Mouse (Mus musculus) left cerebral cortex, postnatal 4 days (tissue): Measurements from ENCODE around the gene Zc3h14. TPM values are rescaled to one million over a fixed set of nuclear protein-coding genes. Genes with fewer than 3 reads are reported as not detected.

Experiments
- DNase-seq: peaks from one replicate; pipeline ENCODE4 v3.0.0-alpha.2; 2022
- intact Hi-C: fragments of 180-260 bp; cut with DNase I; formaldehyde crosslinking; loops from one replicate; pipeline ENCODE4 v1.15.1; 2025
- total RNA-seq, 2 experiments: library from RNA; stranded (reverse); gene quantifications; 2 replicates each; pipeline ENCODE4 v1.2.3; 2021

Gene Zc3h14
- total RNA-seq, 2 experiments from 2014 or later = 122 to 123 TPM

DNA sequence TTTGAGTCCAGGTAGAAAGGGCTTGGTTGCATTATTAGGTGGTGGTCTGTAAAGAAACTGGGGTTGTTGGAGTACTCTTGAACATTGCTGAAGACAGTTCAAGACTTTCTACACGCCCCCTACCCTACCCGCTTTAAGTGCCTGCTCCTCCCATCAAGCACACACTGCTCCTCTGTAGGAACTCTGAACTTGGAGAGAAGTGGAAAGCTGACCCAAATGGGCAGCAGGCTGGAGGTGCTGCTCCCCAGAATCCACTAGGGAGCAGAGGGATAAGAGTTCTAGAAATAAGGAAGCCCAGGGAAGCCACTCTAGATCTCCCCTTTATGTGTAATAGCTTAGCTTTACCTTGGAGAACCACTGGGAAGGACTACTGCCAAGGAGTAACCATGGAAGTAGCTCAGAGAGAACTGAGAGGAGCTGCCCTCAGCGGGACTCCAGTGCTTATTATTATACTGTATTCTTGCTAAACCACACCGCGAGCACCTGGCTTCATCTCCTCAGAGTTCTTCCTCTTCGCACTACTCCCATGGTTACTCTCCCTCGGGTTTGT, 8.9 kb upstream of the Zc3h14 start:
- no peak for DNase-seq
- intact Hi-C loops = no loop called here

DNA sequence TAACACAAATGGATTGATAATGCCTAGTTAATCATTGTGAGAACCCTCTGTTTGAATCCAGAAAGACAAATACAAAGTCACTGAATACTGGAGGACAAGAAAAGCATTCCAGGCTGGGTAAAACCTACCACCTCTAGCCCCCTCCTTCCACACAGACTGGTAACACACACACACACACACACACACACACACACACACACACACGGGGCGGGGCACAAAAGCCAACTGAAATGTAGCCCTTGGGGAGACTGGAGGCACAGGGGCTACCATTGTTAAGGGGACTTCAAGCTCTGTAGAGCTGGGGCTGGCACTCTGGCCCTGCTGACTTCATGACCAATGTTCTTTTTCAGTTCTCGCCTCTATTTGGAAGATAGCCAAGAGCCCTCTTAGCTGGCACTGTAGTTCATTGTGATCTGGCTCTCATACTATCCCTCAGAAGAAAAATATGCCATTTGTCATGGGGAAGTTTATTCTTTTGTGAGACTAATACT, 5.7 kb upstream of the Zc3h14 start:
- intact Hi-C loops = no loop called here
- DNase-seq = peak; percentile 26

DNA sequence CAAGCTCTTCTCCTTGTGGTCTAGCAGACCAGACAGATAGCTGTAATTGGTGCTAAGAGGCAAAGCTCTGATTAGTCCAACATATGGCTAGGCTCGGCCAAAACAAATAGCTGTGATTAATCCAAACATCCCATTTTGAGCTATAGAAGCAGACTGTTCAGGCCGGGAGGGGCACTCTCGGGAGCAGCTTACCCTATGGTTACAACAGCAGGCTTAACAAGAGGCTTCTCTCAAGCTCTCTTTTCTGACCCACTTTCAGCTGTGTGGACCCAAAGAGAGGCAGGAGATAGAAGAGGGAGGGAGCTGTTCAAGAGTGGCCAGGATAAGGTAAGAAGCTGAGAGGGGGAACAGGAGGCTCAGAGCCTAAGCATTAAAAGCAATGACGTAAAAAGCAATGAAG, 1.1 kb upstream of the Zc3h14 start:
- intact Hi-C loops = loop anchor here (5.0 kb wide), 1 partner anchor 73 kb away; no protein-coding TSS in a partner anchor

DNA sequence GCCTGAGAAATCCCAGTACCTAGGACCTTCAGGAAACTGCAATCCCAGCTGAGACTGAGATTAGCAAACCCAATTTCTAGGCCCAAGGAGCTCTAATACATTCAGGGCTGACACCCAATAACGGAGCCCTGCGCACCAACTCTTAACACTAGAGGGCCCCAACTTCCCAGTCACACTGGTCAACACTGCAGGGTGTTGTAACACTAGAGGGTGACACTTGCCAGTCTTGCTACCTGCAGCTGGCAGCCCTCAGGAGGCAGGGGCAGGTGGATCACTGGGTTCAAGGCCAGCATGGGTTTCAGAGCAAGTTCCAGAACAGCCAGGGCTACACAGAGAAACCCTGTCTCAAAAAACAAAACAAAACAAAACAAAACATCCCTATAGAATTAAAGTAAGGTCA, 633 bp upstream of the Zc3h14 start:
- peak; percentile 31 for DNase-seq
- intact Hi-C loops = loop anchor here (5.0 kb wide), 1 partner anchor 74 kb away; no protein-coding TSS in a partner anchor

More for the DNA sequence above, 1.1 kb upstream of the Zc3h14 start:
- no peak for DNase-seq

DNA sequence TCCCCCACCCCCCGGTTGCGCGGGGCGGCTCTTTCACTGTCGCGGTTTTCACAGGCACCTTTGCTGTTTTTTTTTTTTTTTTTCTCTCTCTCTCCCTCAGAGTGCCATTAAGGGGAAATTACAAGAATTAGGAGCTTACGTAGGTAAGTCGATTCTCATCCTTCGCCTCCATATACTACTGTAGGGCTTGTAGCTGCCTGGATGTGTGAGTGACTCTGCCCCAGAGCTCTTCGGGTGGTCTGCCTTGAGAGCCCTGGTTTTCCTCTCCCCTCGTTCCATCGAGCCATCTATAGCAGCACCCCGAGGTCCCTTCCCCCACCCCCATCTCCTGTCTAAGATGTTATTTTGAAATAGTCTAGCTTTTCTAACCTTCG, 603 bp downstream of the Zc3h14 start:
- intact Hi-C loops = loop anchor here (5.0 kb wide), 1 partner anchor 75 kb away; no protein-coding TSS in a partner anchor
- DNase-seq = no peak

DNA sequence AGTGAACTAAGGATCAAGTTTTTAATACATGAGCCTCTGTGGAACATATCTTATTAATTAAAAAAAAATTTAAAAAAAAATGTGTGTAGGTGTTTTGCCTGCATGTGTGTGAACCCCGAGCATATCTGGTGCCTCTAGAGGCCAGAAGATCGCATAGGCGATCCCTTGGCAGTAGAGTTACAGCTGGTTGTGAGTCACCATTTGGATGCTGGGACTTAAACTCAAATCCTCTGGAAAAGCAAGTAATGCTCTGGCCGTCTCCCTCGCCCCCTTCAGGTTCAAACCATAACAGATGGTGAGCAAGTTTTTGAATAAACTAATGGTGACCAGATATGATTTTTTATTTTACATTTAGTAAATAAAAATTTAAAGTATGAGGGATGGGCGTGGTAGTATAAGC, 10.9 kb downstream of the Zc3h14 start:
- no peak for DNase-seq

DNA sequence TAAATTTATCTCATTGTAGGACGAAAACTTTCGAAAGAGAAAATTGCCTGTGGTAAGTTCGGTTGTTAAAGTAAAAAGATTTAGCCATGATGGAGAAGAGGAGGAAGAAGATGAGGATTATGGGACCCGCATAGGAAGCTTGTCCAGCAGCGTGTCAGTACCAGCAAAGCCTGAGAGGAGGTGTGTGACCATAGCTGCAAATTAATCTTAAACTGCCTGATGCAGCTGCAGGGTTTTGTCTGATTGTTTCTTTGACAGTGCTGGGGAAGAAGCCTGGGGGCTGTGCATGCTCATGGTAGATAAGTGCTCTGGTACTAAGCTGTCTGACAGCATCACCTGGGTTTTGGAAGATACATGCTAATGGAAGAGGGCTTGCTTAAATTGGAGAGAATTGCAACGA, 12.9 kb downstream of the Zc3h14 start:
- no peak for DNase-seq
- intact Hi-C loops = no loop called here

More for the DNA sequence above, 10.9 kb downstream of the Zc3h14 start:
- intact Hi-C loops = no loop called here

DNA sequence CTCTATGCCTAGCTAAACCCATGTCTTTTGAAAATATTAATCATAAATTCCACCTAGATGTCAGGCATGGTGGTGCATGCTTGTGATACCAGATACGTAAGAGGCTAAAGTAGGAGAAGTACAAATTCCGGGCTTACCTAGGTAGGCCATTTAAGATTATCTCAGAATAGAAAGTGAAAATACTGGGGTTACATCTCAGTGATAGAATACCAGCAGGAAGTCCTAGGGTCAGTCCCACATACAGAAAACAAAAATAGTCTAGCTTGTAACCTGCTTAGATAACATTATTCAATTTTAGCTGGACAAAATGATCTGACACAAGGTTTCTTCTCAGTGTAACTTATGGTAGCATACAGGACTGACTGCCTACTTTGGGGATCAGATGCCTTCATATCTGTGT, 19.5 kb downstream of the Zc3h14 start:
- DNase-seq = no peak
- intact Hi-C loops = no loop called here

DNA sequence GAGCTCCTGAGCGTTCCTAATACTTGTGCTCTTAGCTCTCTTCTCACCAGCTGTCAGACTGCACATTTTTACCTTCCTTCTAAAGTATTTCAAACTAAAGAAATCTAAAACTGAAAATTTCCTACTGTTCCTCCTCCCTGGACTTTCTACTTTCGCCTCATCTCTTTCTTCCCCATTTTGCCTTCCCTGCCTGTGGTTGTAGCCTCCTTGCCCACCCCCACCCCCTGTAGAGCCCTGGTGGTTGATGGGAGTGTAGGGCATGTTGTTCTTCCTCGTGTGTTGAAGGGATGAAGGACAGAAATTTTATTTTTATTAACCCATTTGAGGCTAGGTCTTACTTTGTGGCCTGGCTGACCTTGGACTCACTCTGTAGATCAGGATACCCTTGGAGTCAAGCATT, 30.7 kb downstream of the Zc3h14 start:
- intact Hi-C loops = no loop called here
- no peak for DNase-seq

DNA sequence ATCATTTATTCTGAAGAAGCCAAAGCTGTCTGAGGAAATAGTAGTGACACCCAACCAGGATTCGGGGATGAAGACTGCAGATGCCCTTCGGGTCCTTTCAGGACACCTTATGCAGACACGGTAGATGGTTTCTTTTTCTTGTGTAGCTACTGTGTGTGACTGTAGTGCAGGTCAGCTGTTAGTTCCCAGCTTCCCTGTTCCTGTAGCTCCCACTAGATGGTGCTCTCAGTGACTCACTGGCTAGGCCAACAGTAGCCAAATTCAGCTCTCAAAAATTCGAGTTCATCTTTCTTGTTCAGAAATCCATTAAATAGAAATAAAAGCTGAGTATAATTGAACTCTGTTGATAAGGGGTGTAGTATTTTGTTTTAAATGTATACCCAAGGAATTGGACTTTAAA, 32.4 kb downstream of the Zc3h14 start:
- intact Hi-C loops = no loop called here
- peak; percentile 10 for DNase-seq

DNA sequence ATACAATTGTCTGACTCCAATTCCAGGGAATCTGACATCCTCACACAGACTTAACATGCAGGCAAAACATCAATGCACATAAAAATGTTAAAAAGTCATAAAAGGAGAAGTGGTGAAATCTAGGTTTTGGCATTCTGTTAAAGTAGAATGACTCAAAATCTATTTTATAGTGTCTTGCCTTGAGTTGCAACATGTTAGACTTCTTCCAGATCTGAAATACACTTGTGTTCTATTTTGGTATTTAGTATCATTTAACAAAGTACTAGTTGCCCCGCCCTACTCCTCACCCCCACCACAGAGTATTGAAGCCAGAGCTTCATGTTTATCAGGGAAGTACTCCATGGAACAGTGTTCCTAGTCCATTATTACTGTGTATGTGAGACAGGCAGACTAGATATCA, 37.5 kb downstream of the Zc3h14 start:
- intact Hi-C loops = no loop called here
- DNase-seq = no peak

DNA sequence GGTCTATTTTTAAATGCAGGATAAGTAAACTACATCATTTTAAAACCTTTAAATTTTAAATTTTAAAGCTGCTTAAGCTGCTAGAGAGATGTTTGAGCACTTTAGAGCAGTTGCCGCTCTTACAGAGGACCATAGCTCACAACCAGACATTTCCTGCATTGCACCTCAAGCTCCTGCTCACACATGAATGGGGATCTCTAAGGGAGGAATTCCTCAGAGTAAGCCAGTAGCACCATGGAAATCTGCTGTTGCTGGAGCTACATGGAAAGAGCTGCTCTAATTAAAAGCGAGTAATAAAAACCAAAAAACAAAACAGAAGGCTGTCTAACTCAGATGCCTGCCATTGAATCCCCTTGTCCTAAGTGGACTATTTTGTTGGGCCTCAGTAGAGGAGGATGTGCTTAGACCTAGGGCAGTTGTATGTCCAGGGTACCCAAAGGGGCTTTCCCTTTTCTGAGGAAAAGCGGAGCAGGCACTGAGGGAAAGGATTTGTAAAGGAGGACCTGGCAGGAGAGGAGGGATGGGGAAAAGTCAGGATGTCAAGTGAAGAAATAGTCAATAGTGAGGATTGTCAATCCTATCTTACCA, 49.1 kb downstream of the Zc3h14 start:
- intact Hi-C loops = no loop called here
- DNase-seq = no peak

DNA sequence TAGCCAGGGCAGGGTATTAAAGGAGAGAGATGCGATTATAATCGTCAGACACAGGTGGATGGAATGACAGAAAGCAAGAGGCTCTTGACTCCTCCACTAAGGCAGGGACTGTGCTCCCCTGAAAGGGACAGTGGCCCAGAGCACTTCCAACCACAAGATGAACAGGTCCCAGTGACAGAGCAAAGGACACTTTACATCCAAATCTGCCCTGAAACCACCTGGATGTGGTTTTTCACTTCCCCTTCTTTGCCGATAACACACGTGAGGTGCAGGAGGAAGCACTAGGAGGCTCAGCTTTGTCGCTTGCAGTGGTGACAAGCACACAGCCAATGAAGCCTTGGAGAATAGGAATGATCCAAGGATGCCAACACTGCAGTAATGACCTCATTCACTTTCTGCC, 53.6 kb downstream of the Zc3h14 start:
- DNase-seq = no peak
- intact Hi-C loops = no loop called here

DNA sequence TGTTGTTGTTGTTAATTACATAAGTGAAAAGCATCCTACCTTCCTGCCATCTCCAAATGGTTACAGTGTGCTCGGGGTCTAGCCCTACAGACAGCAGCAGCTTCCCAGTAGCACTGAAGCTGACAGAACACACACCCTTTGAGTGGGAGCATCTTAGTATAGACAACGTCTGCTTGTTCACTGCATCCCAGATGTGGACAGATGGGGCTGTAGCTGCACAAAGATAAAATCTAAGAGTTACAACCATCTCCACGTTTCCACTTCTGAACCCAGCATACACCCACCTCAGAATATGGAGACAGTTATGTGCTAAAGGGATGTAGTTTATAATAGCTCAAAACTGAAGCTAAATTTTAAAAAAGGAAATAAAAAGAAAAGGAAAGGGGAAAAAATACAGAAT, 55.5 kb downstream of the Zc3h14 start:
- DNase-seq = no peak
- intact Hi-C loops = no loop called here

DNA sequence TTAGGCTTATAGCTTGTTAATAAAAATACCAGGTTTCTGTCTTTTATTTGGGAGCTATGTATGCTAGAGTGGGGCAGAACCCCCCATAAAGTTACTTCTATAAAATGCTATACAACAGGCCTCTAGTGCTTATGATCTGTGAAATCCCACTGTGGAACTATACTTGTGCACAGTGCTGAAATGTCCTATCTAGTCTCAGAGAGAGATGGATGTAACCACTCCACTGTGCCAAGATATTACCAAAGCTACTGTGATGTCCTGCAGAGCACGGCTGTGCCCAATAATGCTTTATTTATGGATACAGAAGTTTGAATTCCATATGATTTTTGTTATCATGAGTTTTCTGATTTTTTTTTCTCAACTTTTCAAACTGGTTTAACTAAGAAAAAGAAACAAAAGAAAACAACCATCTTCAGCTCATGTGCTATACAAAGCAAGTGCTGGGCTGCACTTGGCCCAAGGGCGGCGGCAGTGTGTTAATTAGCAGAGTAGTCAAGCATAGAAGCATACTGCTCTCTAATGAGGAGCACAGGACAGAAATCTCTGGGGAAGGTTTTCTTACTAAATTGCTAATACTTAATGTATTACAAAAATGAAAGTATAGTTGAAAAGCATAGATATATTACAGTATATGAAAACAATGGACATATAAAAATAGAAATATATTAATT, 57.4 kb downstream of the Zc3h14 start:
- DNase-seq = peak; percentile 8
- intact Hi-C loops = no loop called here

DNA sequence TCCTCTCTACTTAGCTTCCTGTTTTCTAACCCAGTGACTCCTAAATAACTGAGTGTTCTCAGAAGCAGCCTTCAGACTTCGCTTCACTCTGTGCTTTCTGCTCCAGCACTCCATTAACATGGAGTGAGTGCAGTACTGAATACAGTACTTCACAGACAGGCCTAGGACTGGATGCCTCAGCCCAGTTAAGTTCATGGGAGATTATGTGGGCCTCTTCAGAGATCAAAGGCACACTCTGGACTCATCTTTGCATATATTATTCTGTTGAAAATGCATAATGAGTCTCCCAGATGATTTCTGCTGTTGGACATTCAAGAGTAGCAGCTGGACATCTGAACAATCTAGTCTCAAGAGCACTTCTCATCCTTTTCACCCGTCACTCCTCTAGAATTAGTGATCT, 74.0 kb downstream of the Zc3h14 start:
- no peak for DNase-seq
- intact Hi-C loops = no loop called here

DNA sequence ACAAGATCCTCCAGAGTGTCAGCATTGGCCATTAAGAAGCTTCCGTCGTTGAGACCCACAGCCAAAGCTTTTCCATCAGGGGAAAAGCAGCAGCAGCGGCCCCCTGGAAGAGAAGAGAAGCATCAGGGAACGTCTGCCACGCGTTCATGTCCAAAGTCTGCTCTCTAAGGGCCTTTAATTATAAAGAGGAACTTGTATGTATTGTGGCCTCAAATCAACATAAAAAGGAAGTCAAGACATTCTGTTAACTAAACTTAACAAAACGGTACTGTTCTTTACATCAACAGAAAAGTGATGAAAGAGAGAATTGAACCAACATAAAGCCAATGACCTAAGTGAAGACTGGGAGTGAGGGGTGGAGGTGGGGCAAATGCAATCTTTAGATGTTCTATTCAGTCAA, 84.4 kb downstream of the Zc3h14 start:
- intact Hi-C loops = no loop called here
- DNase-seq = no peak

DNA sequence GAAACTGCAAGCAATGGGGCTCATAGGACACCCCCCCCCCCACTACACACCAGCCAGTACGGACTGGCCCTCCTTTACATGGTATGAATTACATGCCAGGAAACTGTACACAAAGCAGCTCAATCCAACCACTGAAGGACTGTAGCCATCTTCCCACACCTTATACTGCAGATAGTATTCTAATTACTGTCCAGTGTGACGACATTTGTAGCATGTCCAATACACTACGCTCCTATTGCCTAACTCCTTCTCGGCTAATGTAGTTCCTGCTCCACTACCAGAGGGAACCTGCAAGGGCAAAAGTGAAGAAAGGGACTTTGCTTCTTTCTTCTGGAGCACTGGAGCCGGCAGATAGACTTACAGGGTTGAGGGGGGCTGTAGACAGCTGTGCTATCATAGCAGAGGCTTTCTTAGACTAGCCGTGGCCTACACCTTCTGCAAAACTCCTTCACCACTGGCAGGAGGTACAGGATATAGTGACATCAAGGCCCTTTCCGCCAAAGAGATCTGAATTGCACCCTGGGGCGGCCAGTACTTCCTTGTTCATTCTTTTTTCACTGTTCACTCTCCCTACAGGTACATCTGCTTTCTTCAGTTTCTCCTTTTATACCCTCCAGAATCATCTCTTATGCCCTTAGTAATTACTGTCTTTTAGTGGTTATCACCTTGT, 86.3 kb downstream of the Zc3h14 start:
- no peak for DNase-seq
- intact Hi-C loops = no loop called here

DNA sequence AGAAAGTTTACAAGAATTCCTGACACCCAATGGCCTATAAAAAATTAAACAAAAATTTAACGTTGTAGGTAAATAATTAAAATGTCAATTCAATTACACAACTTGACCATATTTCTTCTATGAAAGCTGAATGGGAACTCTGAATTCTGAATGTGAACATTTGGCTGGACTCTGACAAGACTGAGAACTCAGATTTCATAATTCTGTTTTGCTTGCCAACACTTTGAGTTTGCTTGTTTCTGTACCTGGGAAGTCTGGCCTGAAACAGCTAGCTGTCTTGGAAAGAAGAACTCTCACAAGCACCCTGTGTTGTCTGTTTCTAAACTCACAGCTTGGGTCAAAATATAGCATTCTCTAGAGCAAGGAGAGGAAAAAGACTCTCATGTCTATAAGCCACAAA, 87.1 kb downstream of the Zc3h14 start:
- intact Hi-C loops = no loop called here

DNA sequence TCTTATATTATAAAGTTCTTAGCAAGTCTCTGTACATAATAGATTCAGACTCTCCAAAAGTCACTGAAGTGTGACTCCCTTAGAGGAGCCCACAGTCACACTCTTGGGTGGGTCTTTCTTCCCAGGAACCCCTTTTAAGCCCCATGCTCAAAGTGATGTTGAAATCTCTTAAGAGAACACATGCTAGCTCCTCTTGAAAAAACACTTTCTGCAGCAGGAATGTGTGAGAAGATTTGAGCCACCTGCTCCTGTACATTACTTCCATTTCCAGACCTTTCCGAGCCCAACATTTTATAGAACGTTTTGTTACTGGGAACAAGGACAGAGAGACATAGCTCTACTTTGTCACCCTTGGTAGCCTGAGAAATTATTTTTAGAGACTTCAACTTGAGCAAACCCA, 88.1 kb downstream of the Zc3h14 start:
- DNase-seq = no peak
- intact Hi-C loops = no loop called here

More for the DNA sequence above, 87.1 kb downstream of the Zc3h14 start:
- no peak for DNase-seq

DNA sequence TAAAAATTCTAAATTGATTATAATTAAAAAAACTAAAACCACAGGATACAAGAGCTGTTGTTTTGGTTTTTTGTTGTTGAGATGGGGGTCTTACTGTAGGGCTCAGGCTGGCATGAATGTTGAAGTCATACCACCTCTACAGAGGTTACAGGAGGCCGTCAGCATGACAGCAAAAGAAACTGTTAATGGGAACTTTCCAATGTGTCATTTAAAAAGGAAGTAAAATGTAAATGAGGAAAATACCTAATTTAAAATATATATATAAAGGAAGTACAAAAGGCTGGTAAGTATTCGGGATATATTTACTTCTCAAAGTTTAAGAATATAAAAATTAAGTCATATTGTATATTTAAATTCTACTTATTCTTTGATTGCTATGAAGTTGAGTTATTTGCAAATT, 88.7 kb downstream of the Zc3h14 start:
- no peak for DNase-seq
- intact Hi-C loops = no loop called here
